40 mouse cellular contexts compared by ENCODE assay signal in genomic region chr7:43994821-43995220, GRCm38 (mm10). TPM values are rescaled to one million over a fixed set of nuclear protein-coding genes. Genes with fewer than 3 reads are reported as not detected.
"Had no signal": no experiment of that assay in that cellular context is flagged by ENCODE, and none has a peak within 500 bp of the region (broad histone marks: within the 10 kb centered on the region; RNA-seq: fewer than 3 reads in every experiment).

No protein-coding gene starts in this region.

RNA-seq across cellular contexts. Expression of gene Klk1b11, which starts 0.9 kb away (rescaled TPM):
- total RNA-seq: left cerebral cortex, adult 2 months; left cerebral cortex, adult 8-10 months; left cerebral cortex, postnatal 10 days; left cerebral cortex, postnatal 14 days; left cerebral cortex, postnatal 25 days; left cerebral cortex, postnatal 36 days; left cerebral cortex, postnatal 4 days; liver, adult 2 months; megakaryocyte-erythroid progenitor cell, adult 5-6 weeks; midbrain, postnatal 0 days; monocyte, adult 5-6 weeks had no signal
- polyA plus RNA-seq: limb, embryonic 10.5 days; limb, embryonic 11.5 days; limb, embryonic 12.5 days; limb, embryonic 13.5 days; limb, embryonic 14.5 days; limb, embryonic 15.5 days; liver, adult 2 months; liver, embryonic 11.5 days; liver, embryonic 12.5 days; liver, embryonic 13.5 days; liver, embryonic 14.5 days; liver, embryonic 15.5 days; liver, embryonic 16.5 days; liver, postnatal 0 days; lung, adult 2 months; lung, embryonic 14.5 days; lung, embryonic 15.5 days; lung, embryonic 16.5 days; lung, postnatal 0 days; midbrain, embryonic 10.5 days; midbrain, embryonic 11.5 days; midbrain, embryonic 12.5 days; midbrain, embryonic 13.5 days; midbrain, embryonic 14.5 days; midbrain, embryonic 15.5 days; midbrain, embryonic 16.5 days; midbrain, postnatal 0 days; myocyte; neural tube, embryonic 11.5 days; neural tube, embryonic 12.5 days; neural tube, embryonic 13.5 days had no signal

RNA-seq across cellular contexts. Expression of gene Klk1b26, which starts 17.1 kb away (rescaled TPM):
- total RNA-seq: left cerebral cortex, adult 2 months; left cerebral cortex, adult 8-10 months; left cerebral cortex, postnatal 10 days; left cerebral cortex, postnatal 14 days; left cerebral cortex, postnatal 25 days; left cerebral cortex, postnatal 36 days; left cerebral cortex, postnatal 4 days; liver, adult 2 months; megakaryocyte-erythroid progenitor cell, adult 5-6 weeks; midbrain, postnatal 0 days; monocyte, adult 5-6 weeks had no signal
- polyA plus RNA-seq: limb, embryonic 10.5 days; limb, embryonic 11.5 days; limb, embryonic 12.5 days; limb, embryonic 13.5 days; liver, adult 2 months; liver, embryonic 11.5 days; liver, embryonic 12.5 days; liver, embryonic 13.5 days; liver, embryonic 14.5 days; liver, postnatal 0 days; lung, embryonic 14.5 days; lung, embryonic 15.5 days; lung, embryonic 16.5 days; lung, postnatal 0 days; midbrain, embryonic 10.5 days; midbrain, embryonic 11.5 days; midbrain, embryonic 12.5 days; midbrain, embryonic 13.5 days; midbrain, embryonic 14.5 days; midbrain, embryonic 15.5 days; midbrain, embryonic 16.5 days; midbrain, postnatal 0 days; neural tube, embryonic 11.5 days; neural tube, embryonic 12.5 days; neural tube, embryonic 13.5 days had no signal

RNA-seq across cellular contexts. Expression of gene Klk1b9, which starts 19.0 kb away (rescaled TPM):
- total RNA-seq: left cerebral cortex, adult 2 months; left cerebral cortex, adult 8-10 months; left cerebral cortex, postnatal 10 days; left cerebral cortex, postnatal 14 days; left cerebral cortex, postnatal 25 days; left cerebral cortex, postnatal 36 days; left cerebral cortex, postnatal 4 days; liver, adult 2 months; megakaryocyte-erythroid progenitor cell, adult 5-6 weeks; midbrain, postnatal 0 days; monocyte, adult 5-6 weeks had no signal
- polyA plus RNA-seq: limb, embryonic 10.5 days; limb, embryonic 11.5 days; limb, embryonic 12.5 days; limb, embryonic 13.5 days; limb, embryonic 14.5 days; limb, embryonic 15.5 days; liver, adult 2 months; liver, embryonic 11.5 days; liver, embryonic 12.5 days; liver, embryonic 13.5 days; liver, embryonic 14.5 days; liver, embryonic 15.5 days; liver, embryonic 16.5 days; liver, postnatal 0 days; lung, adult 2 months; lung, embryonic 14.5 days; lung, embryonic 15.5 days; lung, embryonic 16.5 days; lung, postnatal 0 days; midbrain, embryonic 10.5 days; midbrain, embryonic 11.5 days; midbrain, embryonic 12.5 days; midbrain, embryonic 13.5 days; midbrain, embryonic 14.5 days; midbrain, embryonic 15.5 days; midbrain, embryonic 16.5 days; midbrain, postnatal 0 days; myocyte; neural tube, embryonic 11.5 days; neural tube, embryonic 12.5 days; neural tube, embryonic 13.5 days had no signal

RNA-seq across cellular contexts. Expression of gene Klk1b1, which starts 28.3 kb away (rescaled TPM):
- total RNA-seq: left cerebral cortex, adult 2 months; left cerebral cortex, adult 8-10 months; left cerebral cortex, postnatal 10 days; left cerebral cortex, postnatal 14 days; left cerebral cortex, postnatal 25 days; left cerebral cortex, postnatal 36 days; left cerebral cortex, postnatal 4 days; liver, adult 2 months; megakaryocyte-erythroid progenitor cell, adult 5-6 weeks; midbrain, postnatal 0 days; monocyte, adult 5-6 weeks had no signal
- polyA plus RNA-seq: limb, embryonic 10.5 days; limb, embryonic 11.5 days; limb, embryonic 12.5 days; limb, embryonic 13.5 days; limb, embryonic 14.5 days; limb, embryonic 15.5 days; liver, adult 2 months; liver, embryonic 11.5 days; liver, embryonic 12.5 days; liver, embryonic 13.5 days; liver, embryonic 14.5 days; liver, embryonic 15.5 days; liver, embryonic 16.5 days; liver, postnatal 0 days; lung, adult 2 months; lung, embryonic 14.5 days; lung, embryonic 15.5 days; lung, embryonic 16.5 days; lung, postnatal 0 days; midbrain, embryonic 10.5 days; midbrain, embryonic 11.5 days; midbrain, embryonic 12.5 days; midbrain, embryonic 13.5 days; midbrain, embryonic 14.5 days; midbrain, embryonic 15.5 days; midbrain, embryonic 16.5 days; midbrain, postnatal 0 days; myocyte; neural tube, embryonic 11.5 days; neural tube, embryonic 12.5 days; neural tube, embryonic 13.5 days had no signal

RNA-seq across cellular contexts. Expression of gene Klk1b8, which starts 44.4 kb away (rescaled TPM):
- total RNA-seq: left cerebral cortex, adult 2 months; left cerebral cortex, adult 8-10 months; left cerebral cortex, postnatal 10 days; left cerebral cortex, postnatal 14 days; left cerebral cortex, postnatal 25 days; left cerebral cortex, postnatal 36 days; left cerebral cortex, postnatal 4 days; liver, adult 2 months; megakaryocyte-erythroid progenitor cell, adult 5-6 weeks; midbrain, postnatal 0 days; monocyte, adult 5-6 weeks had no signal
- polyA plus RNA-seq: limb, embryonic 10.5 days; limb, embryonic 11.5 days; limb, embryonic 12.5 days; limb, embryonic 13.5 days; limb, embryonic 14.5 days; limb, embryonic 15.5 days; liver, adult 2 months; liver, embryonic 11.5 days; liver, embryonic 12.5 days; liver, embryonic 13.5 days; liver, embryonic 14.5 days; liver, embryonic 15.5 days; liver, embryonic 16.5 days; liver, postnatal 0 days; lung, adult 2 months; lung, embryonic 14.5 days; lung, embryonic 15.5 days; lung, embryonic 16.5 days; lung, postnatal 0 days; midbrain, embryonic 10.5 days; midbrain, embryonic 11.5 days; midbrain, embryonic 12.5 days; midbrain, embryonic 13.5 days; midbrain, embryonic 14.5 days; midbrain, embryonic 15.5 days; midbrain, embryonic 16.5 days; midbrain, postnatal 0 days; myocyte; neural tube, embryonic 11.5 days; neural tube, embryonic 12.5 days; neural tube, embryonic 13.5 days had no signal
